Mouse (Mus musculus) small intestine, adult 2 months (tissue): ENCODE results near the gene Ric3.

Experiments
- CTCF ChIP-seq: fragments of 200-500 bp; IDR thresholded peaks from 2 replicates; pipeline ENCODE4 v1.5.1; 2012; ENCODE audit warnings: low read depth, mild to moderate bottlenecking, control low read depth, inconsistent platforms, low read length, moderate library complexity, mixed read lengths; ENCODE audit not compliant: insufficient replicate concordance, insufficient read length; ENCODE audit errors: extremely low read depth
- POLR2A ChIP-seq: fragments of 200-500 bp; IDR thresholded peaks from 2 replicates; pipeline ENCODE4 v1.6.1; 2012; ENCODE audit warnings: low read depth, mild to moderate bottlenecking, control low read depth, inconsistent platforms, low read length, moderate library complexity

DNA sequence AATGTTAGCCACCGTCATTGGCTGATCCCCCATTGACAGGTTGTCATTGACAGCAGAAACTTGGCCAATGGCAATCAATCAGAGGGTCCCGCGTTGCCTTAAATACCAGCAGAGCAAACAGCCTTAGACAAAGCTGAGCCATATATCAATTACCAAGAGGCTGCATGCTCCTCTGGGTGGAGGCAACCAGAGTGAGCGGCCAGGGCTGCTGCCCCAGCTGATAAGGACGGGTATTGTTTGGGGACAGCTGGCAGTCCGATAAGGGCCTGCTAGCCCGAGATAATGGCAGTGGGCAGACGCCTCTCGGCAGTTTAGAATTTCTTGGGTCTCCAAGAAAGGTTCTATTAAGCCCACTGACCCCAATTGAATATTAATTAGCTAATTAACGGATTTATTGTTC lies 31.8 kb upstream of the Ric3 start:
- TF ChIP-seq CTCF = no peak
- TF ChIP-seq POLR2A = no peak
